Comparison of ENCODE assay signal across 7 mouse cellular contexts in the genomic region with DNA sequence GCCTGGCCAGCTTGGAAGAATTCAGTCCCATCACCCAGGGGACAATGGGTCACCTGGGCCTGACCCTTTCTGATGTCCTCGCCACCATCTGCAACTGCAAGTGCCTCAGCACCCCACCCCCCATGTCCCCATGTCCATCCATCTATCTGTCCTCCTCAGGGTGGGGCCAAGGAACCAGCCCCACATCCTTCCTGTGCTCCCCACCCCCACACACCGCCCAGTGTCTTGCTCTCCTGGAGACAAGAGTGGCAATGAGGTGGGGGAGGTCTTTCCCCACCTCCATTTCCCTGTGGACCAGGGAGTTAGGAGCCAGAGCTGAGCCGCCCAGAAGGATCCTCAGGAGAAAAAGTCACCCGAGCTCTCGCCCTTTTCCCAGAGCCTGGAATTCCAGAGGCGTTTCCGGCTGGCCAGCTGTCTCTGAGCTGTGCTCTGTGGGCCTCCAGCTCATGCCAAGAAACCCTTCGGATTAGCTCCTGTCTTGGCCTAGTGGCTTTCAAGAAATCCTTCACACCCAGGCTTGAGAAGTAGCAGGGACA. TPM values are rescaled to one million over a fixed set of nuclear protein-coding genes. Genes with fewer than 3 reads are reported as not detected.
DNase-seq lines count a peak whose midpoint lies in the region; ATAC-seq and TF ChIP-seq lines count a peak whose summit lies in the region.

No protein-coding gene starts in this region.

- peak; percentile 54 for DNase-seq in embryo, embryonic 11 days
- no peak for DNase-seq in forebrain, postnatal 0 days
- no peak for DNase-seq in liver, embryonic 13.5 days
- peak; percentile 54 for DNase-seq in skeletal muscle tissue, adult 2 months (ENCODE audit: low read depth, low spot score)
- no peak for DNase-seq in layer of hippocampus, postnatal 25 days (ENCODE audit: extremely low spot score in 1 of 2, low spot score in 1 of 2)
- DNase-seq in right cerebral cortex, adult 18-20 months: no peak

- no peaks in the 10 kb centered on the region for H3K27me3 ChIP-seq in forebrain, postnatal 0 days (ENCODE audit: insufficient read depth, low read length)
- H3K27me3 ChIP-seq in hindbrain, embryonic 16.5 days (replicated peaks; ENCODE audit: control insufficient read depth, insufficient read depth, low read length): peaks cover 3% of the 10 kb centered on the region
- H3K27me3 ChIP-seq in liver, embryonic 13.5 days: peaks cover 18% of the 10 kb centered on the region

- H3K4me2 ChIP-seq in forebrain, postnatal 0 days (ENCODE audit: low read depth): no peak overlapping the region
- H3K4me2 ChIP-seq in hindbrain, embryonic 16.5 days (ENCODE audit: low read length): no peak overlapping the region
- H3K4me2 ChIP-seq in liver, embryonic 13.5 days: no peak overlapping the region

- WGBS in forebrain, postnatal 0 days: 54% methylated on average over 8 of the region's 8 CpGs
- WGBS in hindbrain, embryonic 16.5 days: 33% methylated on average over 8 of the region's 8 CpGs
- 54% methylated on average over 8 of the region's 8 CpGs for WGBS in liver, embryonic 13.5 days (ENCODE audit: insufficient replicate concordance)

- H3K9me3 ChIP-seq in forebrain, postnatal 0 days (ENCODE audit: low read length): no peaks in the 10 kb centered on the region
- no peaks in the 10 kb centered on the region for H3K9me3 ChIP-seq in hindbrain, embryonic 16.5 days (ENCODE audit: control insufficient read depth, low read length)
- H3K9me3 ChIP-seq in liver, embryonic 13.5 days (replicated peaks): no peaks in the 10 kb centered on the region

- no peak for ATAC-seq in forebrain, postnatal 0 days
- no peak for ATAC-seq in hindbrain, embryonic 16.5 days
- ATAC-seq in liver, embryonic 13.5 days (ENCODE audit: low read depth): no peak

- H3K4me3 ChIP-seq in forebrain, postnatal 0 days (ENCODE audit: low read depth, low read length): no peak overlapping the region
- H3K4me3 ChIP-seq in hindbrain, embryonic 16.5 days (ENCODE audit: low read length): no peak overlapping the region
- H3K4me3 ChIP-seq in liver, embryonic 13.5 days (replicated peaks): no peak overlapping the region

- TF ChIP-seq CTCF in forebrain, postnatal 0 days (IDR thresholded peaks at IDR 0.05; ENCODE audit: low read depth): no peak

- H3K9ac ChIP-seq in forebrain, postnatal 0 days: no peak overlapping the region
- H3K9ac ChIP-seq in hindbrain, embryonic 16.5 days (ENCODE audit: low read depth, low read length): no peak overlapping the region
- H3K9ac ChIP-seq in liver, embryonic 13.5 days: no peak overlapping the region

- 0 out of 2 replicates have a peak overlapping the region, but pooled peaks have one; percentile 15 for H3K27ac ChIP-seq in forebrain, postnatal 0 days (ENCODE audit: low read depth, low read length)
- peak overlapping the region; percentile 78 for H3K27ac ChIP-seq in hindbrain, embryonic 16.5 days (ENCODE audit: low read depth, low read length)
- H3K27ac ChIP-seq in liver, embryonic 13.5 days: peak overlapping the region; percentile 80

- no peaks in the 10 kb centered on the region for H3K36me3 ChIP-seq in forebrain, postnatal 0 days (ENCODE audit: insufficient read depth)
- no peaks in the 10 kb centered on the region for H3K36me3 ChIP-seq in hindbrain, embryonic 16.5 days (ENCODE audit: control insufficient read depth, insufficient read depth, low read length)
- H3K36me3 ChIP-seq in liver, embryonic 13.5 days: no peaks in the 10 kb centered on the region

- H3K4me1 ChIP-seq in forebrain, postnatal 0 days (ENCODE audit: insufficient read depth): peaks cover 8% of the 10 kb centered on the region; the same call in 1 of the 2 replicates
- peaks cover 27% of the 10 kb centered on the region for H3K4me1 ChIP-seq in hindbrain, embryonic 16.5 days (ENCODE audit: control insufficient read depth, insufficient read depth, low read depth, low read length)
- peaks cover 59% of the 10 kb centered on the region for H3K4me1 ChIP-seq in liver, embryonic 13.5 days (replicated peaks)

RNA-seq across cellular contexts. Expression of a gene that starts 6.3 kb away (rescaled TPM):
- total RNA-seq in forebrain, postnatal 0 days (2014; rRNA removed): 8.3 and 8.6 TPM in 2 replicates
- polyA plus RNA-seq in forebrain, postnatal 0 days (2015; fragmentation: Nextera tagmentation; extraction: Ambion mirVana): 10.6 and 13.5 TPM in 2 replicates
- polyA plus RNA-seq in hindbrain, embryonic 16.5 days (2015; fragmentation: Nextera tagmentation; extraction: Ambion mirVana): 15.9 and 17.5 TPM in 2 replicates
- 9.5 and 10.8 TPM in 2 replicates for polyA plus RNA-seq in liver, embryonic 13.5 days (2015; fragmentation: Nextera tagmentation; extraction: Ambion mirVana)
- total RNA-seq in layer of hippocampus, postnatal 25 days (2021): 10 to 100 TPM; 14.2 to 14.9 TPM

RNA-seq across cellular contexts. Expression of a gene that starts 19.2 kb away (rescaled TPM):
- not detected in 2 replicates for total RNA-seq in forebrain, postnatal 0 days (2014; rRNA removed)
- 0.52 TPM in 1 of 2 replicates, not detected in the other for polyA plus RNA-seq in forebrain, postnatal 0 days (2015; fragmentation: Nextera tagmentation; extraction: Ambion mirVana)
- not detected in 2 replicates for polyA plus RNA-seq in hindbrain, embryonic 16.5 days (2015; fragmentation: Nextera tagmentation; extraction: Ambion mirVana)
- 10.0 and 13.7 TPM in 2 replicates for polyA plus RNA-seq in liver, embryonic 13.5 days (2015; fragmentation: Nextera tagmentation; extraction: Ambion mirVana)
- total RNA-seq in layer of hippocampus, postnatal 25 days (2021): not detected

RNA-seq across cellular contexts. Expression of a gene that starts 33.3 kb away (rescaled TPM):
- 0.57 and 0.77 TPM in 2 replicates for total RNA-seq in forebrain, postnatal 0 days (2014; rRNA removed)
- polyA plus RNA-seq in forebrain, postnatal 0 days (2015; fragmentation: Nextera tagmentation; extraction: Ambion mirVana): 1.2 and 1.7 TPM in 2 replicates
- polyA plus RNA-seq in hindbrain, embryonic 16.5 days (2015; fragmentation: Nextera tagmentation; extraction: Ambion mirVana): 2.5 and 2.8 TPM in 2 replicates
- 1.1 and 1.3 TPM in 2 replicates for polyA plus RNA-seq in liver, embryonic 13.5 days (2015; fragmentation: Nextera tagmentation; extraction: Ambion mirVana)
- total RNA-seq in layer of hippocampus, postnatal 25 days (2021): 1 to 10 TPM; 5.0 to 5.5 TPM

RNA-seq across cellular contexts. Expression of a gene that starts 40.8 kb away (rescaled TPM):
- 37.0 and 42.9 TPM in 2 replicates for total RNA-seq in forebrain, postnatal 0 days (2014; rRNA removed)
- 54.8 and 55.7 TPM in 2 replicates for polyA plus RNA-seq in forebrain, postnatal 0 days (2015; fragmentation: Nextera tagmentation; extraction: Ambion mirVana)
- 46.1 and 51.8 TPM in 2 replicates for polyA plus RNA-seq in hindbrain, embryonic 16.5 days (2015; fragmentation: Nextera tagmentation; extraction: Ambion mirVana)
- polyA plus RNA-seq in liver, embryonic 13.5 days (2015; fragmentation: Nextera tagmentation; extraction: Ambion mirVana): 20.7 and 23.7 TPM in 2 replicates
- 10 to 100 TPM; 57.1 to 59.0 TPM for total RNA-seq in layer of hippocampus, postnatal 25 days (2021)

Comparison
In these comparisons a context has a peak if more than half of its experiments do, and no peak if none do; other contexts are left out.
1. DNase-seq: peak in embryo, embryonic 11 days (single experiment) and skeletal muscle tissue, adult 2 months (single experiment); none in forebrain, postnatal 0 days (single experiment), liver, embryonic 13.5 days (single experiment), layer of hippocampus, postnatal 25 days (0 of 2) and right cerebral cortex, adult 18-20 months (single experiment).
2. H3K27ac ChIP-seq: peak in every context shown above with its lines; median percentile 80 in liver, embryonic 13.5 days; 78 in hindbrain, embryonic 16.5 days; 15 in forebrain, postnatal 0 days.